Mouse (Mus musculus) left cerebral cortex, adult 9 months (tissue): ENCODE results near the gene Impg1.

Experiments used
- DNase-seq, 2 experiments: peaks; one replicate each; pipeline ENCODE4 v3.0.0; 2022; ENCODE audit warnings: low spot score in 2 of 2

Gene Impg1

GRCm38 (mm10) chr9:80465381-80465780 lies at the start of gene Impg1:
Gene Impg1, minus strand, starts transcription at chr9:80465481.
- no peak for DNase-seq

- no peak for DNase-seq
These were observed 44.3 kb upstream of the Impg1 start for GRCm38 (mm10) chr9:80509464-80510153.

GRCm38 (mm10) chr9:80504496-80505012 lies 39.3 kb upstream of the Impg1 start:
- DNase-seq: no peak

- no peak for DNase-seq
These were observed 26.3 kb upstream of the Impg1 start for GRCm38 (mm10) chr9:80491591-80491990.

- no peak for DNase-seq
These were observed 4.9 kb downstream of the Impg1 start for GRCm38 (mm10) chr9:80460420-80460819.

- DNase-seq: no peak
These were observed 14.6 kb downstream of the Impg1 start for GRCm38 (mm10) chr9:80450467-80451261.

GRCm38 (mm10) chr9:80441096-80441710 lies 24.1 kb downstream of the Impg1 start:
- no peak for DNase-seq

GRCm38 (mm10) chr9:80391404-80391803 lies 73.9 kb downstream of the Impg1 start:
- no peak for DNase-seq

- DNase-seq: no peak
These were observed 74.3 kb downstream of the Impg1 start for GRCm38 (mm10) chr9:80391002-80391401.

GRCm38 (mm10) chr9:80387890-80388289 lies 77.4 kb downstream of the Impg1 start:
- no peak for DNase-seq

- DNase-seq: peak in 1 of 2 experiments; percentile 3
These were observed 78.8 kb downstream of the Impg1 start for GRCm38 (mm10) chr9:80386492-80386891.

- peak in 1 of 2 experiments; percentile 11 for DNase-seq
These were observed 79.3 kb downstream of the Impg1 start for GRCm38 (mm10) chr9:80386000-80386399.

- no peak for DNase-seq
These were observed 82.6 kb downstream of the Impg1 start for GRCm38 (mm10) chr9:80382711-80383110.

- no peak for DNase-seq
These were observed 85.1 kb downstream of the Impg1 start for GRCm38 (mm10) chr9:80380078-80380645.

- no peak for DNase-seq
These were observed 91.2 kb downstream of the Impg1 start for GRCm38 (mm10) chr9:80374100-80374499.

- DNase-seq: peak in 1 of 2 experiments; percentile 6
These were observed 92.0 kb downstream of the Impg1 start for GRCm38 (mm10) chr9:80373304-80373739.

- DNase-seq: no peak
These were observed 96.6 kb downstream of the Impg1 start for GRCm38 (mm10) chr9:80368636-80369035.

GRCm38 (mm10) chr9:80367520-80368204 lies 97.6 kb downstream of the Impg1 start:
- DNase-seq: no peak

- DNase-seq: no peak
These were observed 105.2 kb downstream of the Impg1 start for GRCm38 (mm10) chr9:80360063-80360462.

- DNase-seq: peak in 1 of 2 experiments; percentile 17
These were observed 113.5 kb downstream of the Impg1 start for GRCm38 (mm10) chr9:80351678-80352331.

- DNase-seq: no peak
These were observed 114.0 kb downstream of the Impg1 start for GRCm38 (mm10) chr9:80351295-80351677.
